Mouse (Mus musculus) G1E-ER4 (cell line): ENCODE data around the gene Mical2. TPM values are rescaled to one million over a fixed set of nuclear protein-coding genes. Genes with fewer than 3 reads are reported as not detected.

Experiments
- GATA1 ChIP-seq: IDR thresholded peaks from one replicate; pipeline ENCODE4 v1.8.0; 2012; ENCODE audit warnings: low read length, inconsistent platforms
- polyA plus RNA-seq: library from polyadenylated mRNA; stranded (reverse); fragments of >175 nt; gene quantifications from 2 replicates; pipeline ENCODE4 v1.2.3, GENCODE M21; 2012

Mical2 gene
- polyA plus RNA-seq, 1 experiment, result not detected

GRCm38 (mm10) chr7:112400175-112400574, 174.5 kb downstream of the Mical2 start:
- no peak for TF ChIP-seq GATA1

GRCm38 (mm10) chr7:112405061-112405460, 179.4 kb downstream of the Mical2 start:
- TF ChIP-seq GATA1, result no peak

GRCm38 (mm10) chr7:112405578-112405977, 179.9 kb downstream of the Mical2 start:
- TF ChIP-seq GATA1, result no peak

GRCm38 (mm10) chr7:112407597-112407996, 181.9 kb downstream of the Mical2 start:
- TF ChIP-seq GATA1, result no peak

GRCm38 (mm10) chr7:112409991-112410390, 184.3 kb downstream of the Mical2 start:
- TF ChIP-seq GATA1, result no peak

- no peak for TF ChIP-seq GATA1
Measured at GRCm38 (mm10) chr7:112413286-112413685, 187.6 kb downstream of the Mical2 start.

- TF ChIP-seq GATA1, result no peak
Measured at GRCm38 (mm10) chr7:112416058-112416526, 190.4 kb downstream of the Mical2 start.

- TF ChIP-seq GATA1, result no peak
Measured at GRCm38 (mm10) chr7:112416730-112417513, 191.3 kb downstream of the Mical2 start.

GRCm38 (mm10) chr7:112417598-112417997, 191.9 kb downstream of the Mical2 start:
- TF ChIP-seq GATA1, result no peak

GRCm38 (mm10) chr7:112423438-112423837, 197.8 kb downstream of the Mical2 start:
- TF ChIP-seq GATA1, result no peak

GRCm38 (mm10) chr7:112426811-112427210, 201.2 kb downstream of the Mical2 start:
- TF ChIP-seq GATA1, result no peak

- TF ChIP-seq GATA1, result no peak
Measured at GRCm38 (mm10) chr7:112427357-112428157, 201.9 kb downstream of the Mical2 start, which contains the start of gene Parva. Gene Parva, plus strand, starts transcription at chr7:112427505.

- no peak for TF ChIP-seq GATA1
Measured at GRCm38 (mm10) chr7:112428158-112428535, 202.5 kb downstream of the Mical2 start.

- no peak for TF ChIP-seq GATA1
Measured at GRCm38 (mm10) chr7:112439846-112440245, 214.2 kb downstream of the Mical2 start.

GRCm38 (mm10) chr7:112444152-112444984, 218.7 kb downstream of the Mical2 start:
- TF ChIP-seq GATA1, result no peak
